Mouse (Mus musculus) T-helper 2 cell (primary cell): ENCODE data around the gene Ackr3.

Experiments
- in situ Hi-C: fragments of 300-600 bp; cut with MboI, MseI; formaldehyde crosslinking; loops from one replicate; pipeline ENCODE4 v1.15.1; 2025; ENCODE audit warnings: high pct_unique_total_duplicates

Ackr3 gene

DNA sequence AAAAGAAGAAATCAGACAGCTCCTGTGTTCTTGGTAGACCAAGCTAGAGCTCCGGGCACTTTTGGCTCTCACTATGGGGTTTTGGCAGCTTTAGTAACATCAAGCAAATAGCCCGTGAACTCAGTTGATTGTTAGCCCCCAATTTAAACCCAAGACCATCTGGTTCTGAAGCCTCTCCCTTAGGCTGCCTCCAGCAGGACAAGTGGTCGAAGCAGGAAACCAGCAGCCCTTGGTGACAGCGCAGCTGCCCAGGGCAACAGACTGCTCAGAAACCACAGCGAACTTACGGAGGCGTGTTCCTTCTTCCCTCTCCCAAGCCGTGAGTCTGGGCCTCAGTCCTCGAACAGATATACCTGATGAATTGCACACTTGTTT lies 24.5 kb downstream of the Ackr3 start:
- in situ Hi-C loops = no loop called here

DNA sequence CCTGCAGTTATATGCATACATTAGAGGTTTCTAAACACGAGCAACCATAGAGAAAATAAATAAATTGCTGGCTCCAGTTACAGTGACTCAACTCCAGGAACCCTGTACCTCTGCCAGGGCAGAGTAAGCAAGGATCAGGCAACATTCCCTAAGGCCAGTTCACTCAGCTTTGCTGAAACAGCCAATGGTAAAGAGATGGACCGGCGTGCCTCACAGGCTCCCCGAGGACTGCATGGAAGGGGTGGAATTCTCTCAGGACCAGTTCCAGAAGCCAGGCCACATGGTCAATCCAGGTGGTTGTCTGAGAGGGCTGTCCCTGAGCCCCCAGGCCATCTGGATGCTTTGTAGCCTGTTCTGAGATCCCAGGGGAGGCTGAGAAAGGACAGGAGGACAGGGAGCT lies 26.8 kb downstream of the Ackr3 start:
- in situ Hi-C loops = no loop called here

DNA sequence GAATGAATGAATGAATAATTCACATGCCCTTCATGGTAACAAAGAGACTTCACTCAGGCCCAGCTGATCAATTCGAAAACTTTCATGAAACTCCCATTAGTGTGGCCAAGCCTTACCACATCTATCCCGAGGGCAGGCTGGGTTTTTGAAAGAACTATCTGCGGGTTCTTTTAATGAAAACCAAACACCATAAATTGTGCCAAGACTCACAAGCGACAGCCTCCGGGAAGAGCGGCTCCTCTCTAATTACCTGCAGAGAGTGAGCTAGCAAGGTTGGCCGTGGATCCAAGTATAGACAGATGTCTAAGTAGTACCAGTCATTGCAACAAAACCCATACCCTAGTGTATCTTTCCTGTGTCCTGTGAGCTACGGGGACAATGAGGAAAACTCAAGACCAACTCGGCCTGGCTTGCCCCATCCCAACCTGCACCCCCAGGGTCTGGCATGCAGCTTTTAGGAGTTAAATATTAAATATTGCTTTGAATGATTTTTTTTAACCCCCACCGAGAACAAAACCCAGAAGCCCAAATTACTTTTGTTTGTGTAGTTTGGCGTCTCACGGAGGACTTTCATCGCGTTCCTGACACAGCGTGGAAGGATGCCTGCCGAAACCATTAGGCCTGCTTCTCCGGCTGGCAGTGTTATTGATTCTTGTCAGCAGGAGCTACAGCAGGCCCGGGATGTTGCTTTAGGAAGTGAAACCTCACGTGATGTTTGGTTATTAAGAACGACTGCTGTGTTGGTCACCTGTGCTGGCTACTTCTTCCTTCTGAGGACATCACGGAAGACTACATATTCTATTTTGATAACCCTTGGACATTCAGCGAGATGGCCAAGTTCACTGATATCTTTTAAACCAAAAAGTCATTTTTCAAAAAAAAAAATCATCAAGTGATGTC lies 28.1 kb downstream of the Ackr3 start:
- in situ Hi-C loops = no loop called here

DNA sequence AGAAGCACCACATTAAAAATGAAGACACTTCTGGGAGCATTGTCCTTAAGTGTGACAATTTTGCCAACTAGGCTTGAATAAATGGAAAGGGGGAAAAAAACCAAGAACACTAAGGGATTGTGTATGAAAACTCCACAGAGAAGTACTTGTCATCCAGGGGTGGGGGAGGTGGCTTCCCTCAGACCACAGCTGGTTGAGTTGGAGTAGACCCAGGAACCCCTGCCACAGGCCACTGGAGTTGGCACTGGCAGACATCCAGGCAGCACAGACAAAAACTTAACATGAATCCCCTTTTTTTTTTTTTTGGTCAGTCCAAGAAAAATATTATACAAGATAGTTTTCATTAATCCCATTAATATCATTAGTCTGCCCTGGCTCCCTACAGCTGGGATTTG lies 28.7 kb downstream of the Ackr3 start:
- in situ Hi-C loops = no loop called here

DNA sequence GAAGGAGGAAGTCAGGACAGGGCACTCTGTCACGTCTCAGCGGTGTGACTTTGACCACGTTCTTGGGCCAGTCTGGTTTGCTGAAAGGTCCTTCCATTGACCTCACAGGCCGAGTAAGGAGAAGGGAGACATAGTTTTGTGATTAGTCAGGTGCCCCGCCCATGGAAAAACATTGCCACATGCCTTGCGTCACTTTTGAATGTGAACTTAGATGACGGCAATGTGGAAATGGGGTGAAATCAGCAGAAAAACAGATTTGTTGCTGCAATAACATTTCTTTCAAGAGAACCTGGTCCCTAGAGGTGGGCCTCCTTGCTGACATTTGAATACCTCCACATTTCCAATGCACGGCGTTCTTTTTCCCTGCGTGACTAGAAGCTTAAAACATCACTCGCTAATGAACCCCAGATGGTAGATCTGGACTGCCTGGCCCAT lies 30.9 kb downstream of the Ackr3 start:
- in situ Hi-C loops = no loop called here

DNA sequence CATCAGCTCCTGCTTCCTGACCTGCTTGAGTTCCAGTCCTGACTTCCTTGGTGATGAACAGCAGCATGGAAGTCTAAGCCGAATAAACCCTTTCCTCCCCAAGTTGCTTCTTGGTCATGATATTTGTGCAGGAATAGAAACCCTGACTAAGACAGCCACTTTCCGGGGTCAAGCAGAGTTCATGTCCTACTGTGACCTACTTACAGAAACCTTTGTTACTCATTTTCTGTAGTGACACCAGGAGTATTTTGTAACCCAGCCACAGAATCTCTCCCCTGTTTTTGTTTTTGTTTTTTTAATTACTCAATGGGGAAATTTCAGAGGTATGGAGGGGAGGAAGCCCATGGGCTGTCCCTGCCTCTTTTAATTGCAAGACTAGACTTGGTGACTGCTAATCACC lies 32.9 kb downstream of the Ackr3 start:
- in situ Hi-C loops = no loop called here

DNA sequence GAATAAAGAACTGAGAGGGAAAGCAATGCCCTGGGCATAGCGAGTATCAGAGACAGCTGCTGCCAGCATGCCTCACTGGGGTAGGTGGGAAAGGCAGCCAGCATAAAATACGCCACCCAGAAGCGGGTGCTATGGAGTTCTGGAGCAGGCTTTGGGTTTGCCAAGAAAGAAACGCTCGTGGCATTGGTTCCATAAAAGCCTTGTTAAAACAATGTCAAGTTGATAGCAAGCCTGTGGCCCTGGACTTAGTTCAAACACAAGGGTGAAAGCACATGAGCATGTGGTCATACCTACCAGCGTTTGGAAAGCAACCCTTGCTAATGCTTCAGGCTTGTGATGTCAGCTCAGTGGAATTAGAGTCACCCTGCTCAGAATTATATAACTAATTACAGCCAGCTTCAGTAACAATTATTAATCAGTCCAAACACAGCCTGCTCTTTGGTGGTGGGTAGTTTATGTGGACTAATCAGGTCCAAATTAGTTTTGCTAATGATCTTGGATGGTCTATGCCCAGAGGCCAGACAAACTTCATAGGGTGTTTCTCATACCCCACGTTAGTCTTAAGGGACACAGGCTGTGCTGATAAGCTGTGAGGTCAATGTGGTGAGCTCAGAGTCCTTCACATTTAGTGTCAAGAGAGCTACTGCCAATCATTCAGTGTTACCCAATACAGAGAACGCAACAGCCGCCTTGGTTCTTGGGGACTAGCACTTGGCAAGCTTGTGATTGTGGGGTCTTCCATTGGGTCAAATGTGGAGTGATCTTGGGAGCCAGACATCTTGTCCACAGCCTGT lies 34.5 kb downstream of the Ackr3 start:
- in situ Hi-C loops = no loop called here

DNA sequence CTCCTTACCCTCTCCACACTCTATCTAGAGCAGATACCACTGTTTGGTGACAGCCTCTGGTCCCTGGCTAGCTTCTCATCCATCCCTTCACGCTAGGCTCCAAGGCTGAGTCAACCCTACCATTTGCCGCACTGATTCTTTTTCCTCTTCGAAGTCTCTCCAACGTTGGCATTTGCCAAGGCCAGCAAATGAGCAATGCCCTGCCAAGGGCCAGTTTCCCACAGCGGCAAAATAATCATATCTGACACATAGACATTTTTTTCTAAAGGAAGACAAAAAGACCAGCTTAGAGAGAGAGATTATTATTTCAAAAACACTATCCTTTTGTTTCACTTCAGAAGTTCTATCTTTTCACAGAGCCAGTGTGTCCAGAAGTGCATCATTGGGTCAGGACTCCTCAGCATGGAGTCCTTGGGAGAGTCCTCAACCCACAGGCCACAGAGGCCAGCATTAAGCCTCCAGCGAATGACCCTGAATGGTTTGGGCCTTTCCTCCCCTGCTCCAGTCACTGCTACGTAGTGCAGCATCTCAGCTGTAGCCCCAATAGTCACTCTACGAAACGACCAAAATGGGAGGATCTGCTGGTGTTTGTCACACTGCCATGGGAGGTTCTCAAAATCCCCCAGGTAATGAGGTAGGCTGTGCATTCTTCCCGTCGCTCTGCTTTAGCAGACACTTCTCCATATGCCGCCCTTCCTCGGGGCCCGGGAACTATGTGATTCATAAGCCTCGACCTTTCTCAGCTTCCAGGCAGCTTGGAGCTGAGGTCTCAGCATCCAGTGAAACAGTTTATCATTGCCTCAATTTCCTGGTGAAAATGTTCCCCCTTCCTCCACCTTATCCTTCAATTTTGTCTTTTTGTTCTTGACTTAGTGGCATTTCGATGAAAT lies 35.8 kb downstream of the Ackr3 start:
- in situ Hi-C loops = no loop called here

DNA sequence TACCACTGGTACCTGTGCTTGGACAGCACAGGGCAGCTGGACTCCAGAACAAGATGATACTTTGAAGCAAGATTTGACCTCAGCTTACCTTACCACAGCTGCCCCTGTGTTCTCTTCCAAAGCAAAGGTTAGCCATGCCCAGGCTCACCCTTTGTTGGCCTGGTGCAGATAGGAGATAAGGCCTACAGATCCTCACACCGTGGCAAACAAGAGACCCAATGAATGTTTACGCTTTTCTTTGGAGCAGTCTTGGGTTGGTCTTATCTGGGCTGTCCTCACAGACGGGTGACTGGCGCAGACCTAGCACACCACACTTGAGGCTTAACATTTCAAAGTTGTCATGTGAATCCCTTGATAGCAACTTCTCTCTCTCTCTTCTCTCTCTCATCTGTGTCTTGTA lies 36.5 kb downstream of the Ackr3 start:
- in situ Hi-C loops = no loop called here

DNA sequence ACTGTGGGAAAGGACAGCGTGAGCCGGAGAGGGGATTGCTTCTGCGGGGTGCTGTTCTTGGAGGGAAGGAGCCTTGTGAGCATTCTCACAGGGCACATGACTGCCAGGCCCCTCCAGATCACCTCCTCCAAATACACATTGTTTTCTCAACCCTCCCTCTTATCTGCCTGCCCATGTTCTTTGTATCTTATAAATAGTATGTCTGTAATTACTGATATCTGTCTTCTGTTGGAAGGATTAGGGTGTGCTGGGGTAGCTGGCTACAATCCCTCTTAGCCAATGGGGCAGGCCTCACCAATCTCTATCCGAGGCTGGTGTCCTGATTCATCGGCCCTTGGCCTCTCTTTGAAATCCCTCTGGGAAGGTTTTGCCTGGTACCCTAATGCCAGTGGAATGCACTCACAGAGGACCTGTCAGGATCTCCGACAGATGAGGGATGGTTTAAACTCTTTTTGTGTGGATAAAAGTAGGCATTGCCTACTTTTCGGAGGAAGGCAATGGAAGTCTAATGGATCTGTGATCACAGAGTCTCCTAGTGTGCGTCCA lies 38.7 kb downstream of the Ackr3 start:
- in situ Hi-C loops = no loop called here

DNA sequence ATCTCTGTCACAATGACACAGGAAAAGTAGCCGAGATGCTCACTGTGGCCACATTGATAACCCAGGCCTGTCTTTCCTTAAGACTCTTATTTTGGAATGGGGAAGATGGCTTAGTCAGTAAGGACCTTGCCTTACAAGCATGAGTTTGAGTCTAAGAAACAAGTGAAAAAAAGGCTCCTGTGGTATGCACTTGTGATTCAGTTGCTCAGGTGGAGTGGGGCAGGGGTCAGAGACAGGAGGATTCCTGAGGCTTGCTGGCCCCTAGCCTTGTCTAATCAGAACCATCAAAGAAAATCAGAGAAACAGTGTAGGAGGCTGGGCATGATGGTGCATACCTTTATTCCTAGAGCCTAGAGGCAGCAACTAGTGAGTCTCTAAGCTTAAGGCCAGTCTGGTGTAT lies 40.8 kb downstream of the Ackr3 start:
- in situ Hi-C loops = no loop called here

DNA sequence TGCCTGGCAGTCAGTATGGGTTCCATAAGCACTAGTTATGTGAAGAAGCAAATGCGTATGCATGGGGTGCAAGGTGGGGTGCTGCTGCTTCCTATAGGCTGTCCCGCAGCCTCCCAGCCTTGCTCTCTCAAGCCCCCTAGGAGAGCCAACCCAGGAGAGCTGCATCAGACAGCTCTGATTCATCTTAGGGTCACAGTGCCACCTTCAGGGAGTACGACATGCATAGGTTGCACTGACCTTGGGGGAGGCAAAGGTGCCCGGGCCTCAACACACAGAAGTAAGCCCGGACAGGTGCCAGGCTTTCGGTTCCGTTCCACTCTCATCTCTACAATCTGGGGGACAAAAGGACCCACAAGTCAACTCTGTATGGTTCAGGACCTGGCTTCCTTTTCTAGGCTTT lies 41.8 kb downstream of the Ackr3 start:
- in situ Hi-C loops = no loop called here

DNA sequence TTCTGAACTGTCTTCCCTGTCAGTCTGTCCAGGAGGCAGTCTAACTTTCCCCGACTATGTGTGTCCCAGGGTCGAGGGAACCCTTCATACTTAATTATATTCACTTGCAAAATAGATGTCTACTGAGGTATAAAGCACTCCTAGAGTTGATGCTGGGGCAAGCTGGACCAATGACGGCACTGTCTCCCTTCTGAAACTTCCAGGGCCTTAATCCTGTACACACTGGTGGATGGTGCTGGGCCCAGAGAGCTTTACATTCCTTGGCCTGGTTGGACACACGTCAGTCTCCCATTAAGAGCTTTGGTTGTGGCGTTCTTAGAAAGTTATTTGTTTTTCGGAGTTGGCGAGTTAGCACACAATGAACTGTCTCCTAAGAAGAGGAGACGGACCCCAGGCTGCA lies 42.3 kb downstream of the Ackr3 start:
- in situ Hi-C loops = no loop called here

DNA sequence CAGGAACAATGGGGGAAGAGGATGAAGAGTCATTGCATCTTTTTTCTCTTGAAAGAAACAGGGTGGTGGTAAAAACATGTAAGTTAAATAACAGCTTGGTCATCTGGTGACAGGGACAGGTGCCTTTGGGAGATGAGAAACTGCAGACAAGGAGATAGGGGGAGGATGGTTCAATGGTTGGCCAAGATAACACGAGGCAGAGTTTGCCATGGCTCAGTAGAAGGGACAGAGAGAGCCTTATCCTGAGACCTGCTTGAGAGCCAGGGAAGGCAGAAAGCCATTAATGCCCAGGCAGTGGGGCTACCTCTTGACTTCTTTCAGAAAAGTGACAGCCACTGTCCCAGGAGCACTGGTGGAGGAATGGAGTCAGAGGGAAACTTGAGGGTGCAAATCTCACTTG lies 43.0 kb downstream of the Ackr3 start:
- in situ Hi-C loops = no loop called here

DNA sequence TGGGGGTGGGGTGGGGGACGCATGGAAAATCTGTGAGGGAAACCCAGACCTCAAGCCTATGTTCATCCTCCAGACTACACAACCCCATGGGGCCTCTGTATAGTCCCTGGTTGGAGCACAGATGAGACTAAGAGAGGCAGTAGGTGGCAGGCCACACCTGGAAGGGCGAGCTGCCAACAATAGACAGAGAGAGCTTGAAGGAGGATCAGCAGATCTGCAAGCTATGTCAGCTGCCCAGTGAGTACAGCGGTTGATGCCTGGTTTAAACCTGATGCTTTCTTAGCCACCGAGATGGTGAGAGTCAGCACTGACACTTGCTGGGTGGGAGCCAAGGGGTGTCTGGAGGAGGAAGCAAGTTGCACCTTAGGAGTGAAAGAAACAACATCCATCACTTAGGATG lies 43.5 kb downstream of the Ackr3 start:
- in situ Hi-C loops = no loop called here

DNA sequence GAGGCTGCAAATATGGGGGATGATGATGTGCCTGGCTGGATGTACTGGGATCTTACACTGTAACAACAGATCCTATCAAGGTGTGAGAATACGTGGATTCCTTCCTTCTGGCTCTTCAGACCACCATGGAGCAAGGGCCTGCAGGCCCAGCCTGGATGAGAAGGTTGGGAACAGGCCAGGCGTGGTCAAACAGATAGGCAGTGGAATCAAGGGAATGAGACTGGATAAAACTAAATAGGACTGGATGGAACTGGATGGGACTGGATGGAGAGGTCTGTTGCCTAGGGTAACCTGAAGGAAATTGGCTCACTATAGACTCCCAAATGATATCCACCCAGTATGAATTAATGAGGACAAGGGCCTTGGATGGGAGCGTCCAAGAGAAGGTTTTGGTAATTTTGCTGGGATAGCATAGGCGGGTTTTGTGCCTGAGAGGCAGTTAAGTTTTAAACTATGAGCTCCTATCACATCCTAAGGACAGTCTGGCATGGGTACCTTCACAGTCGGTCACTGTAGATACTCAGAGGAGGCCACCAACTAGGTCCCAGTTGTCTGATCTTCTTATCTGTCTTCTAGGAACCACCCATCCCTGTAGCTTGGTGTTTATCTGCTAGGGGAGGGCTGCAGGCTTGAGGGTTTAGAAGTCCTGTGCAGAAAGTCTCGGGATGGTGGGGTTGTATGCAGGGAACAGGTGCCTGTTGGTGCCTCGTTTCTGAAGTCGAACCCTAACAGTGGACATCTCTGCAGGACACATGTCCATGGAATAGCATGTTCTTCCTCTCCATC lies 44.2 kb downstream of the Ackr3 start:
- in situ Hi-C loops = no loop called here

DNA sequence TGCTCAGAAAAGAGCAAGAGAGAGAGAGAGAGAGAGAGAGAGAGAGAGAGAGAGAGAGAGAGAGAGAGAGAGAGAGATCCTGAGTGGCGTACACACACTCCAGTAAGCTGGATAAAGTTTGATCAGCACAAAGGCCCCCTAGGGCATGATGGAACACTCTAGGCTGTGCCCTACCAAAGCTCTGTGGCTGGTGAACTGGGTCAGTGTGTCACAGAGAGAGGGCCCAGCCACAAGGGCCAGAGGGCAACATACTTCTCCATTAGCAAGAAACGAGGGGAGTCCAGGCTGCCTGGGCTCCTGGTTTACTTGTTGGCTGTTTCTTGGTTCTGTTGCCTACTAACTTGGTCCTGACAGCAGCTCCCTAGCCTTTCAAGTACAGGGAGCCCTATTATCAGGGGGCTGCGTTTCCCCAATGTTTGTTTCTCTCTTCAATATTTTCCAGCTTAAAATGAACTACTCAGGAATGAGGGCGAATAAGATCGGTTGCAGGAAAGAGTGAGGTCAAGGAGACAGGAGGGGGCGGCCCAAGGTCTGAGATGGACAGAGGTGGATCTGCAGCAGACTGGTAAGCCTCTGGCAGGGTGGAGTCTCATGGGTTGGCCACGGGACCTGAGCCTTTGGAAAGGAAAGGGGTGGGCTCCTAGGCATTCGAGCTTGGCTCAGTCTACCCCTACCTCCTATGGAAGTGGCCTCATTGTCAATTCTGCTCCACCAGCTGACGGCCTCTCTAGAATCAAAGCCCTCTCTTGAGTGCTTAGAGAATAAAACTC lies 45.4 kb downstream of the Ackr3 start:
- in situ Hi-C loops = no loop called here

DNA sequence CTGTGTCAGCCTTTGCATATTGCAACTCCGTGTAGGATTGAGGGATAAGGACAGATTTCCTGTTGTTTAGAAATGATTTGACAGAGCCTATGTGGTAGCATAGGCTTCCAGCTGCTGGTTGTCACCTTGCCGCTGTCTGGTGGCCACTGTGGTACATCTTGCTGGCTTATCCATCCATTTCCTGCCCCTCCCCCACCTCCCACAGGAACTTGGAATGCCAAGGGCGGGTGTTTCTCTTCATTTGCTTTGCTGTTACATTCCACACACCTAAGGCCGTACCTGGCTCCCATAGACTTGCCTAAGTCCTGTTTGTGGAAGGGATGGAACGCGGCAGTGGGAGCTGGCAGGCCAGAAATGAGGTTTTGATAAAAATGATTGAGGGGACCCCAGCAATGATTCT lies 46.6 kb downstream of the Ackr3 start:
- in situ Hi-C loops = no loop called here

DNA sequence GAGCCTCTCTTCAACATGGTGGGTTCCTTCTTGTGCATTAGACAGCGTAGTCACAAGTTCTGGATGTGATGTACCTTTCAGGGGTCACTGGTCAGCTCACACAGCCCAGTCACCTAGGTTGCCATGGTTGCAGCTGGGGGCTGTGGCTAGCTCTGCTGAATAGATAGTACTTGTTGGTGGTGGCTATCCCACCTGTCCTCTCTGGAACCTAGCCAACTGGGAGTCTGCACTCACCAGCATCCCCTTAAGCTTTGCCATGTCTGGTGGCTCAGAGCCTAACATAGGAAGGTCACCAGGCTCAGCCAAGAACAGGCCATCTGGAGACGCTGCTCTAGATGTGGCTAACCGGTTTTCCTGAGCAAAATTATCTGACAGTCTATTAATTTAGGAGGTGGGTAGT lies 47.4 kb downstream of the Ackr3 start:
- in situ Hi-C loops = no loop called here

DNA sequence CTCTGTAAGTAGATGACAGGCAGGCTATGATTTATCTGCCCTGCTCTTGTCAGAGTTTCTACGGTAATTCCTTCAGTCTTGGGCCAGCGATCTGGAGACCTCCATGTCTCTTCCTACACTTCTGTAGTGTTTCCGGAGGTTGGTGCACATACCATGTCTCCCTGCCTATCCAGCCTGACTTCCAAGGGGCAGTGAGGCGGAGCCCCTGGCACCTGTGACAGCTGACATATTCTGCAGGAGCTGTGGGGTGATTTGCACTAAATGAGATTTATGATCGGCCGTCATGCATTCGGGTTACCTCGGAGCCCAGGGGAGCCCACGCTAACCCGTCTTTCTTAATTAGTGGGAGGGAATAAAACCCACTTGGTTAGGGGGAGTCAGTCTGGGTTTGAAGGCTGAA lies 49.7 kb downstream of the Ackr3 start:
- in situ Hi-C loops = no loop called here
